Mouse (Mus musculus): ENCODE measurements around the gene Tecpr1. TPM values are rescaled to one million over a fixed set of nuclear protein-coding genes. Genes with fewer than 3 reads are reported as not detected.

Gene Tecpr1
- polyA plus RNA-seq, 1 experiment from 2014 or later = 36.1 TPM

- Histone ChIP-seq H3K4me3 (no peak overlapping the region), H3K36me3 (peaks cover 89% of the 10 kb centered on the region), H3K9ac (replicated peaks) (no peak overlapping the region), H3K27me3 (no peaks in the 10 kb centered on the region), H3K27ac (replicated peaks) (no peak overlapping the region), H3K4me2 (replicated peaks) (no peak overlapping the region), H3K4me1 (no peaks in the 10 kb centered on the region), H3K9me3 (no peaks in the 10 kb centered on the region)
- WGBS = 92% methylated on average over 10 of the region's 10 CpGs
- no peak for ATAC-seq (ENCODE audit: low FRiP score, low read depth)
These were observed 19.9 kb downstream of the Tecpr1 start for GRCm38 (mm10) chr5:144203398-144203959.

- H3K36me3 ChIP-seq = peaks cover 82% of the 10 kb centered on the region
These were observed 21.0 kb downstream of the Tecpr1 start for GRCm38 (mm10) chr5:144202430-144202829.

DNA sequence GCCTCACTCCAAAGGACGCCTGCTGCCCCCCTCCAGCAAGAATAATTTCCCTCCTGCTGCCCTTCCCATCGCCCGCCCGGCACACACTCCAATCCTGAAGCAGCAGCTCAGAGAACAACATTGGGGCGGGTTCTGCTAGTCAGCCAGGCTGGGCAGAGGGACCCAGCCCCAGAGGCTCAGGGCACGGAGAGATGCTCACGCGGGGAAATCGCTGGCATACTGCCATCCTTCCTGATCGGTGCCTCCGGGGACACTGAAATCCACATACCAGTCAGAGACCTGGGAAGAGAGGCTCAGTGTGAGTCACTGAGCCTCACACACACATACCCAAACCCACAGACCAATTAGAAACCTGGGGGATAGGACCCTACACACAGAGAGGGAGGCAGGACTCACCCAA is 22.8 kb downstream of the Tecpr1 start:
- WGBS = 90% methylated on average over 11 of the region's 11 CpGs
- no peaks in the 10 kb centered on the region; the same call in 1 of the 2 replicates for H3K4me1 ChIP-seq
- H3K9ac ChIP-seq (replicated peaks) = no peak overlapping the region
- no peak overlapping the region for H3K4me3 ChIP-seq
- no peaks in the 10 kb centered on the region for H3K27me3 ChIP-seq
- H3K9me3 ChIP-seq = no peaks in the 10 kb centered on the region
- peaks cover 65% of the 10 kb centered on the region for H3K36me3 ChIP-seq
- no peak overlapping the region for H3K27ac ChIP-seq (replicated peaks)
- no peak overlapping the region for H3K4me2 ChIP-seq (replicated peaks)
- ATAC-seq (ENCODE audit: low FRiP score, low read depth) = no peak

More at GRCm38 (mm10) chr5:144202430-144202829, 21.0 kb downstream of the Tecpr1 start:
- H3K27me3 ChIP-seq = no peaks in the 10 kb centered on the region
- no peak for ATAC-seq (ENCODE audit: low FRiP score, low read depth)
- 93% methylated on average over 6 of the region's 6 CpGs for WGBS
- no peak overlapping the region for H3K4me3 ChIP-seq
- H3K9ac ChIP-seq (replicated peaks) = no peak overlapping the region
- no peaks in the 10 kb centered on the region for H3K4me1 ChIP-seq
- no peaks in the 10 kb centered on the region for H3K9me3 ChIP-seq
- H3K27ac ChIP-seq (replicated peaks) = no peak overlapping the region
- H3K4me2 ChIP-seq (replicated peaks) = no peak overlapping the region

GRCm38 (mm10) chr5:144195567-144195966 is 27.8 kb downstream of the Tecpr1 start:
- peaks cover 6% of the 10 kb centered on the region; the same call in 1 of the 2 replicates for H3K4me1 ChIP-seq
- no peak for ATAC-seq (ENCODE audit: low FRiP score, low read depth)
- 91% methylated on average over 8 of the region's 8 CpGs for WGBS
- no peak overlapping the region for H3K9ac ChIP-seq (replicated peaks)
- no peaks in the 10 kb centered on the region for H3K9me3 ChIP-seq
- no peak overlapping the region for H3K27ac ChIP-seq (replicated peaks)
- no peak overlapping the region for H3K4me2 ChIP-seq (replicated peaks)
- H3K36me3 ChIP-seq = peaks cover 19% of the 10 kb centered on the region
- peaks cover 5% of the 10 kb centered on the region; the same call in 1 of the 2 replicates for H3K27me3 ChIP-seq
- H3K4me3 ChIP-seq = no peak overlapping the region

DNA sequence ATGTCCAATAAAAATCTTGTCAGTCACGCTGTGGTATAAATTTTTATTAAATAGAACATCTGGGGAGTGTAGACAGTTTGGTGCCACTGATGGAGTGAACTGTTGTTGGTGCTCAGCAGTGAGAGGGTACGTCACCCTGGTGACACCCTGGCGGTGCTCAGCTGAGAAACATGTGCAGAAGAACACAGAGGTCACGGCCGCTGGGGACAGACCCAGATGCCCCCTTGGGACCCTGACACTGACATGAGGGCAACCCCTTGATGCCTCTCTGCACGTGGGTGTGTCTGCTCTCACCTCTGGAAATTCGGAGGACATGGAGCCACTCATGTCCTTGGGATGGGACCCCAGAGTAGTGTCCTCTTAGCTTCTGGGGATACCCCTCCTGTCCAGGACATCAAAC is 29.0 kb downstream of the Tecpr1 start:
- no peak for ATAC-seq (ENCODE audit: low FRiP score, low read depth)
- peaks cover 9% of the 10 kb centered on the region; the same call in 1 of the 2 replicates for H3K36me3 ChIP-seq
- H3K27me3 ChIP-seq = peaks cover 5% of the 10 kb centered on the region; the same call in 1 of the 2 replicates
- WGBS = 87% methylated on average over 7 of the region's 7 CpGs
- no peaks in the 10 kb centered on the region for H3K9me3 ChIP-seq
- H3K27ac ChIP-seq (replicated peaks) = no peak overlapping the region
- H3K9ac ChIP-seq (replicated peaks) = no peak overlapping the region
- peaks cover 16% of the 10 kb centered on the region for H3K4me1 ChIP-seq
- H3K4me3 ChIP-seq = no peak overlapping the region
- H3K4me2 ChIP-seq (replicated peaks) = no peak overlapping the region

- Histone ChIP-seq H3K4me3 (no peak overlapping the region), H3K36me3 (no peaks in the 10 kb centered on the region; the same call in 1 of the 2 replicates), H3K27ac (replicated peaks) (no peak overlapping the region), H3K4me1 (peaks cover 16% of the 10 kb centered on the region), H3K27me3 (peaks cover 5% of the 10 kb centered on the region; the same call in 1 of the 2 replicates), H3K9ac (replicated peaks) (no peak overlapping the region), H3K4me2 (replicated peaks) (no peak overlapping the region), H3K9me3 (no peaks in the 10 kb centered on the region)
- ATAC-seq (ENCODE audit: low FRiP score, low read depth) = no peak
- WGBS = 87% methylated on average over 6 of the region's 6 CpGs
These were observed 30.7 kb downstream of the Tecpr1 start for GRCm38 (mm10) chr5:144192673-144193072.

DNA sequence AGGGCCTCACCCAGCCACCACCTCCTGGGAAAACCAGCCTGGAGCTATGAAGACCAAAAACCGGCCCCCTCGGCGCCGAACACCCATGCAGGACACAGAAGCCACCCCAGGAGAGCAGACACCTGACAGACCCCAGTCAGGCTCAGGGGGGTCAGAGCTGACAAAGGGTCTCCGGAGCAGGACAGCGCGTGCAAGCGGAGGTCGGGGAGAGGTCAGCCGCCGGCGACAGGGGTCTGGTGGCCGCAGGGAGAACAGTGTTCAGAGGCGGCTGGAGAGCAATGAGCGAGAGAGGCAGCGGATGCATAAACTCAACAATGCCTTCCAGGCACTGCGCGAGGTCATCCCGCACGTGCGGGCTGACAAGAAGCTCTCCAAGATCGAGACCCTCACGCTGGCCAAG is 32.4 kb downstream of the Tecpr1 start:
- Histone ChIP-seq H3K27me3 (peaks cover 5% of the 10 kb centered on the region; the same call in 1 of the 2 replicates), H3K4me1 (peaks cover 16% of the 10 kb centered on the region), H3K36me3 (peaks cover 2% of the 10 kb centered on the region), H3K9ac (replicated peaks) (no peak overlapping the region), H3K4me2 (replicated peaks) (no peak overlapping the region), H3K27ac (replicated peaks) (no peak overlapping the region), H3K4me3 (no peak overlapping the region), H3K9me3 (no peaks in the 10 kb centered on the region)
- ATAC-seq (ENCODE audit: low FRiP score, low read depth) = no peak
- 52% methylated on average over 23 of the region's 23 CpGs for WGBS

DNA sequence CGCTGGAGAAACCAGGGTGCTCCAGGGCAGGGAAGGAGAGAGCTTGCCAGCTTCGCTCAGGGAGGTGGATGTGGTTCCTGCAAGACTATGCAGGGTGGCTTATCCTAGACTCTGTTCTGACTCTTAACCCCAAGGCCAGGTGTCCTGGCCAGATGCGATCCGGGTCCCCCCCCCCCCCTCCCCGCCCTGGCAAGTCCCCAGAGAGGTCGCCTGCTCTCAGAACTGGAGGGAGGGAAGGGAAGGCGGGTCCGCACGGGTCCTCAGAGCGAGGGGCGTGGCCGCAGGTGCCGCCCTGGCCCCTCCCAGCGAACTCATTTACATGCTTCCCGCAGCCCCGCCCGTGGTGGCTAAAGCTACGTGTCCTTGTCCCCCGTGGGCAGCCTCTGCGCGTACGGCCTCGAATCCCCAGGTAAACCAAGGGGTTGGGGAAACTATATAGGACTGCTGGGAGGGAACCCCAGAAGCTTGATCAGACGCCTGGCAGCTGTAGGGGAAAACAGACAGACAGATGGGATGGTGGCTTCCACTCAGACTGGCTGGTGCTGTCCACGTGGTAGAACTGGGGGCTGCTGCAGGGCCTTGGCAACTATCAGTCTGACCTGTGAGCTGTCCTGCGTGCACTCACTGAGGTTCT is 33.3 kb downstream of the Tecpr1 start, which contains the start of gene Bhlha15:
Gene Bhlha15 (plus strand): TSS at position 337 of the 634 bp plus-strand sequence.
- peaks cover 16% of the 10 kb centered on the region for H3K4me1 ChIP-seq
- H3K27me3 ChIP-seq = peaks cover 5% of the 10 kb centered on the region; the same call in 1 of the 2 replicates
- no peaks in the 10 kb centered on the region for H3K9me3 ChIP-seq
- WGBS = 6% methylated on average over 24 of the region's 26 CpGs
- H3K4me2 ChIP-seq (replicated peaks) = peak within 1 kb of the TSS; percentile 53
- H3K27ac ChIP-seq (replicated peaks) = no peak within 1 kb of the TSS
- H3K9ac ChIP-seq (replicated peaks) = peak within 1 kb of the TSS; percentile 34; the same call in 1 of the 2 replicates
- peaks cover 11% of the 10 kb centered on the region for H3K36me3 ChIP-seq
- H3K4me3 ChIP-seq = peak within 1 kb of the TSS; percentile 18; the same call in 1 of the 2 replicates
- ATAC-seq (ENCODE audit: low FRiP score, low read depth) = peak; percentile 53; the same call in 1 of the 2 replicates

DNA sequence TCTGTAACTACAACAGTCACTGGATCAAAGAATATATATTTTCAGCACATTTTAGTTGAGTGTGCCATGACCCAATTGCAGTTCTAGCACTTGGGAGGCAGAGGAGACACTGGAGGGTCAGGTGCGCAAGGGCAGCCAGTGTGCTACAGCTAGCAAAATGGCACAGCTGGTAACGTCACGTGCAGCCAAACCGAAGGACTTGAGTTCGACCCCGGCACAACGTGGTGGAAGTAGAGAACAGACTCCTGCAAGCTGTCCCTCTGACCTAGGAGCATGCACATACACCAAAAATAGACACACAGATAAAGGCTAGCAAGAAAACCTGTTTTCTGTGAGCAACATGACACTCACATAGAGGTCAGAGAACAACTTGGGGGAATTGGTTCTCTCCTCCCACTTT is 34.1 kb downstream of the Tecpr1 start:
- no peak for ATAC-seq (ENCODE audit: low FRiP score, low read depth)
- Histone ChIP-seq H3K9me3 (no peaks in the 10 kb centered on the region), H3K9ac (replicated peaks) (no peak overlapping the region), H3K27ac (replicated peaks) (no peak overlapping the region), H3K4me3 (no peak overlapping the region), H3K36me3 (peaks cover 19% of the 10 kb centered on the region), H3K4me2 (replicated peaks) (no peak overlapping the region), H3K27me3 (peaks cover 5% of the 10 kb centered on the region; the same call in 1 of the 2 replicates), H3K4me1 (peaks cover 16% of the 10 kb centered on the region)
- WGBS = 77% methylated on average over 7 of the region's 7 CpGs

DNA sequence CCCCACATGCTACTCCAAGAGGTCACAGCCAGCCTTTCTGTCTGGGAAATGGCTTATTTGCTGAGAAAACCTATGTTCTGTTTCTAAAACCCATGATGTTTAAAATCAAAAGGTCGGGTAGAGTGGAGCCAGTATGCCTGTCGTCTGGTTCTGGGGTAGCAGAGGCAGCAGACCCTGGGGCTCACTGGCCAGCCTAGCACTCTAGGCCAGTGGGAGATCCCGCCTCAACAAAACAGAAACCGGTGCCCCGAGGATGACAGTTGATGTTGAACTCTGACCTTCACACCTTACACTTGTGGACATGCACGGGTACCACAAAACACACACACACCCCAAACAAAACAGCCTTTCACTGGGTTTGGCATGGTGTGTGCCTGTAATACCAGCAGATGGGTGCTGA is 35.0 kb downstream of the Tecpr1 start:
- Histone ChIP-seq H3K4me3 (no peak overlapping the region), H3K36me3 (peaks cover 21% of the 10 kb centered on the region), H3K27me3 (peaks cover 5% of the 10 kb centered on the region; the same call in 1 of the 2 replicates), H3K27ac (replicated peaks) (no peak overlapping the region), H3K9ac (replicated peaks) (no peak overlapping the region), H3K4me1 (peaks cover 16% of the 10 kb centered on the region), H3K9me3 (no peaks in the 10 kb centered on the region), H3K4me2 (replicated peaks) (no peak overlapping the region)
- WGBS = 86% methylated on average over 6 of the region's 6 CpGs
- no peak for ATAC-seq (ENCODE audit: low FRiP score, low read depth)

DNA sequence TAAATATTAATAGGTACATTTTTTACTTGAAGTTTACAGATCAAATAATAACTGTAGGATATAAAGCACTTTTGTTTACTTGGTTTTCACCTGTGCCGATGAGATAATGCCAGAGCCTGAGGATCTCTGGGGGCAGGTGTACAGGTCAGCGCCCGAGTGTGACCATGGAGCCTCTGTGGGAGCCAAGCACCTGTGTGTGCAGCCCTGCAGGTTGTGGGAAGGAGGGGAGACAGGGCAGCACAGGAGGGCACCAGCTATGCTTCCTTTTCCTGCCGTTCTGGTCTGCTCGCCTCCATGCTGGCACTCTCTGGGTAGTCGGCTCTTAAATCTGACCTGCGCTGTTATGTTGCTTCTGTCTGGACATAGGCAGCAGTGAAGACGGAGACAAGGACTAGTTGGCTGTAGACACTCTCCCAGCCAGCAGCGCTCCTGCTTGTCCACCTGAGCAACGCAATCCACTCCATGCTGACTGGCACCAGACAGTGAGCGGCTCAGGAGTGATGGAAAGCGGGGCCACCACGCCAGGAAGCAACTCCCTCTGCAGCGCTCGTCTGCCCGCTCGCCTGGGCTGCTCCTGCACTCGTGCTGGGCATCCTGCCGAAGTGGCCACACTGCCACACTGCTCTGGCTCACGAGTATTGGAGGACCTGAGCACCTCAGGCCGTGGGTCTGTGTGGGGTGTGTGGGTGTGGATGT is 38.9 kb downstream of the Tecpr1 start:
- WGBS = 95% methylated on average over 21 of the region's 21 CpGs
- no peak overlapping the region for H3K27ac ChIP-seq (replicated peaks)
- no peak overlapping the region for H3K9ac ChIP-seq (replicated peaks)
- no peak overlapping the region for H3K4me2 ChIP-seq (replicated peaks)
- H3K4me1 ChIP-seq = no peaks in the 10 kb centered on the region
- H3K27me3 ChIP-seq = no peaks in the 10 kb centered on the region
- ATAC-seq (ENCODE audit: low FRiP score, low read depth) = no peak
- no peak overlapping the region for H3K4me3 ChIP-seq
- peaks cover 40% of the 10 kb centered on the region for H3K36me3 ChIP-seq
- H3K9me3 ChIP-seq = no peaks in the 10 kb centered on the region

Measured in midbrain, embryonic 12.5 days (tissue).